Mouse (Mus musculus): ENCODE measurements around the gene Scn9a. TPM values are rescaled to one million over a fixed set of nuclear protein-coding genes. Genes with fewer than 3 reads are reported as not detected.

Scn9a gene
- total and polyA plus RNA-seq, 2 experiments from 2014 or later, result 6.3 to 14.7 TPM

DNA sequence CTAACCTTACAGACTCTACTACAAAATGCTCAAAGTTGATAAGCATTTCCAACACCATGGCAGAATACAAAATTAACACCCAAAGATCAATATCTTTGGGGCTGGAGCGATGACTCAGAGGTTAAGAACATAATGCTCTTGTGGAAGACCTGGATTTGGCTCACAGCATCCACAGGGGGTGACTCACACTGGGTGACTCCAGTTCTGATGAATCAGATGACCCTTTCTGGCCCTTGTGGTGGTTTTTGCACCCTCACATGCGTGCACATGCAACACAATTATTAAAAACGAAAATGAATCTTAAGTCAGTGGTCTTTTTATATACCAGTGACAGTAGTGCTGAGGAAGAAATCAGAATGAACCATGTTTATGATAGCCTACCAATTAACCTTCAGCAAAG is 126.7 kb downstream of the Scn9a start:
- H3K9ac ChIP-seq, result no peak overlapping the region
- H3K4me3 ChIP-seq (ENCODE audit: low read depth, low read length), result no peak overlapping the region
- no peak for TF ChIP-seq CTCF (IDR thresholded peaks at IDR 0.05; ENCODE audit: low read depth)
- WGBS, result 88% methylated on average over 3 of the region's 3 CpGs
- ATAC-seq (no peak), DNase-seq (no peak)
- no peaks in the 10 kb centered on the region for H3K27me3 ChIP-seq (ENCODE audit: insufficient read depth, low read length)
- H3K36me3 ChIP-seq (ENCODE audit: insufficient read depth), result no peaks in the 10 kb centered on the region
- no peak overlapping the region for H3K27ac ChIP-seq (ENCODE audit: low read depth, low read length)
- H3K4me1 ChIP-seq (ENCODE audit: insufficient read depth), result no peaks in the 10 kb centered on the region
- no peaks in the 10 kb centered on the region for H3K9me3 ChIP-seq (ENCODE audit: low read length)
- H3K4me2 ChIP-seq (ENCODE audit: low read depth), result no peak overlapping the region

DNA sequence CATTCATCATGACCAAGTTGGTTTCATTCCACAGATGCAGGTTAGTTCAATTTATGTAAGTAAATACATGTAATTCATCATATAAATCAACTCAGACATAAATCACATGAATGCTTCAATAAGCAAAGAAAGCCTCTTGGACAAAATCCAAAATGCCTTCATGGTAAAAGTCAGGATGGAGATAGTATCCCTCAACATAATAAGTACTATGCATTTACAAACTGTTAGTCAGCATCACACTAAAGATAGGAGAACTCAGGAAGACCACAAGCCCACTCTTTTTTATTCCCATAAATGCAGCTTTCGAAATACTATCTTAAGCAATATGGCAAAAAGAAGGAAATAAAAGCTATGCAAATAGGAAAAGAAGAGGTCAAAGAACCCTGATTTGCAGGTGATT is 127.1 kb downstream of the Scn9a start:
- no peak for ATAC-seq
- Histone ChIP-seq H3K4me3 (ENCODE audit: low read depth, low read length) (no peak overlapping the region), H3K27ac (ENCODE audit: low read depth, low read length) (no peak overlapping the region), H3K9me3 (ENCODE audit: low read length) (no peaks in the 10 kb centered on the region), H3K27me3 (ENCODE audit: insufficient read depth, low read length) (no peaks in the 10 kb centered on the region), H3K9ac (no peak overlapping the region), H3K4me1 (ENCODE audit: insufficient read depth) (no peaks in the 10 kb centered on the region), H3K36me3 (ENCODE audit: insufficient read depth) (no peaks in the 10 kb centered on the region), H3K4me2 (ENCODE audit: low read depth) (no peak overlapping the region)
- 89% methylated on average over 1 of the region's 1 CpGs for WGBS
- no peak for TF ChIP-seq CTCF (IDR thresholded peaks at IDR 0.05; ENCODE audit: low read depth)
- DNase-seq, result no peak

DNA sequence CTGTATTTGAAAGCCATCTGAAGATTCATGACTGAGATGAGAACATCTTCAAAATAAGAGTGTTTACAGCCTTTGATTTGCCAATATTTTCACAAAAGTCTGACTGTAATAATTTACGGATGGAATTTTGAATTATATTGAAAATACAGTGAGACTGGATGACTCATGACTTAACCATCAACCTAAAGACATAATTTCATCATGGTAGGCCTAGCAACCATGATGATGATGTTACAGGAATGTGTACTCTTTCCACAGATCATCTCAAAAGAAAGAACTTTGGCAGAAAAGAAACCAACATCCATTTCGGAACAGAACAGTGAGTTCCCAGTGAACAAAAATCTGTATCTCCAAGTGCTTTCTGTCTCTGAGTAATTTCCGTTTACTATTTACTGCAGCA is 132.6 kb downstream of the Scn9a start:
- no peak for TF ChIP-seq CTCF (IDR thresholded peaks at IDR 0.05; ENCODE audit: low read depth)
- no peaks in the 10 kb centered on the region for H3K9me3 ChIP-seq (ENCODE audit: low read length)
- WGBS, result 78% methylated on average over 3 of the region's 3 CpGs
- DNase-seq, result no peak
- no peaks in the 10 kb centered on the region for H3K27me3 ChIP-seq (ENCODE audit: insufficient read depth, low read length)
- no peak overlapping the region for H3K9ac ChIP-seq
- H3K4me3 ChIP-seq (ENCODE audit: low read depth, low read length), result no peak overlapping the region
- no peaks in the 10 kb centered on the region for H3K36me3 ChIP-seq (ENCODE audit: insufficient read depth)
- no peaks in the 10 kb centered on the region for H3K4me1 ChIP-seq (ENCODE audit: insufficient read depth)
- ATAC-seq, result no peak
- no peak overlapping the region for H3K4me2 ChIP-seq (ENCODE audit: low read depth)
- H3K27ac ChIP-seq (ENCODE audit: low read depth, low read length), result no peak overlapping the region

DNA sequence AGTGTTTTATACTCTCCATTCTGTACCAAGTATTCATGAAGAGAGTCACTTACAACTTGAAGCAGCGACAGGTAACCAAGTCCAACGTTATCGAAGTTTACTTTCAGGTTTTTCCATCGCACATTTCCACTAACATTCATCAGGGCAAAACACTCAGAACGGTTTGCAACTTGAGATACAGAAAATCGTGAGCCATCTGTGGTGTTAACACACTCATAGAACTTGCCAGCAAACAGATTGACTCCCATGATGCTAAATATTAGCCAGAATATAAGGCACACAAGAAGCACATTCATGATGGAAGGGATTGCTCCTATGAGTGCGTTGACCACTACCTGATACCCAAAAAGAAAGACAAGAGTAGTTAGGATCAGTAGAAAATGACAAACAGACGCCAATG is 140.2 kb downstream of the Scn9a start:
- Histone ChIP-seq H3K4me2 (ENCODE audit: low read depth) (no peak overlapping the region), H3K9me3 (ENCODE audit: low read length) (no peaks in the 10 kb centered on the region), H3K4me3 (ENCODE audit: low read depth, low read length) (no peak overlapping the region), H3K4me1 (ENCODE audit: insufficient read depth) (no peaks in the 10 kb centered on the region), H3K27ac (ENCODE audit: low read depth, low read length) (no peak overlapping the region), H3K9ac (no peak overlapping the region), H3K27me3 (ENCODE audit: insufficient read depth, low read length) (no peaks in the 10 kb centered on the region), H3K36me3 (ENCODE audit: insufficient read depth) (no peaks in the 10 kb centered on the region)
- 74% methylated on average over 8 of the region's 8 CpGs for WGBS
- TF ChIP-seq CTCF (IDR thresholded peaks at IDR 0.05; ENCODE audit: low read depth), result no peak
- ATAC-seq (no peak), DNase-seq (peak; percentile 55)

DNA sequence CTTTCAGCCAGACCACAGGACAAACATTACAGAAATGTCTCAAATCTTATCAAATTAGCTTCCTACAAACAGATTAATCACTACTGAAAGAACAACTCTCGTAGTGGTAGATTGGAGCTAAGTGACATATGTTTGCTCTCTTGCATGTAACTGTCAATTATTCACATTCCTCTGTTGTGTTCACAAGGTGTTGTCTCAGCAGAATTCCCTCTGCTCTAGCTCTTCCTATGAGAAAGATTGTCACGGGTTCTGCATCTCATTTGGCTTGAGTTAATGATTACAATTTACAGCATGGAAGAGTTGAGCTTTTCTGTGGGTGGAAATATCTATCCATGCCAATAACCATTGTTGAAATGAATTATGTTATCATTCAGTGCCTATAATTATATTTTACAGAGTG is 156.4 kb downstream of the Scn9a start:
- ATAC-seq (no peak), DNase-seq (no peak)
- Histone ChIP-seq H3K9me3 (ENCODE audit: low read length) (no peaks in the 10 kb centered on the region), H3K36me3 (ENCODE audit: insufficient read depth) (no peaks in the 10 kb centered on the region), H3K4me2 (ENCODE audit: low read depth) (no peak overlapping the region), H3K4me1 (ENCODE audit: insufficient read depth) (no peaks in the 10 kb centered on the region), H3K27me3 (ENCODE audit: insufficient read depth, low read length) (no peaks in the 10 kb centered on the region), H3K9ac (no peak overlapping the region), H3K27ac (ENCODE audit: low read depth, low read length) (no peak overlapping the region), H3K4me3 (ENCODE audit: low read depth, low read length) (no peak overlapping the region)
- no peak for TF ChIP-seq CTCF (IDR thresholded peaks at IDR 0.05; ENCODE audit: low read depth)
- 69% methylated on average over 2 of the region's 2 CpGs for WGBS

DNA sequence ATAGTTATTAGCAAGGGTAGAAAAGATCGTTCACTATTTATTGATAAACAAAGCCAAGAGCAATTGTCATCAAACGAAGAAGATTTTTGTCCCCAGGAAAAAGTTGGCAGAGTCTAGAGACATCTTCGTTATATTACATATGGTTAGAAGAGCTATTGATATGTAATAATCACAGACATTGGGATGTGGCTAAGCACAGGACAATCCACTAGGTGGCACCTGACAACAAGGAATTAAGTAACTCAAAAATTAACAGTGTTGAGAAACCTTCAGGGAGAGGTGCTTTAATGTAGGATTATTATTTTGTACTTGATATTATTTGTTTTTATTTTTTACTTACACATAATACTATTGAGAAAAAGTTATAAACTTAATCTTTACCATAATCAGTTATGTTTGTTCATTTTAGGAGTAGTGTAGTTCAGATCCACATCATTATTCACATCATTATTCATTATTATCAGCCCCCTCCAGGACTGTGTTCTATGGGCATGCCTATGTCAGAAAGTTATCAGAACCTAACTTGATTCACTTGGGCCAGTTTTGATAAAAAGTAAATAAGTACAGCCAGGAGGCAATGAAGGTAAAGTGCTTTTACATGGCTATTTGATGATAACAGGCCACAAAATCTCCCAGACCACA is 161.5 kb downstream of the Scn9a start:
- DNase-seq (peak; percentile 77), ATAC-seq (peak; percentile 74; the same call in 1 of the 2 replicates)
- Histone ChIP-seq H3K4me2 (ENCODE audit: low read depth) (no peak overlapping the region), H3K36me3 (ENCODE audit: insufficient read depth) (no peaks in the 10 kb centered on the region), H3K4me3 (ENCODE audit: low read depth, low read length) (no peak overlapping the region), H3K27ac (ENCODE audit: low read depth, low read length) (no peak overlapping the region), H3K9ac (no peak overlapping the region), H3K9me3 (ENCODE audit: low read length) (no peaks in the 10 kb centered on the region), H3K27me3 (ENCODE audit: insufficient read depth, low read length) (no peaks in the 10 kb centered on the region), H3K4me1 (ENCODE audit: insufficient read depth) (no peaks in the 10 kb centered on the region)
- 50% methylated on average over 3 of the region's 3 CpGs for WGBS
- TF ChIP-seq CTCF (IDR thresholded peaks at IDR 0.05; ENCODE audit: low read depth), result peak; percentile 80

DNA sequence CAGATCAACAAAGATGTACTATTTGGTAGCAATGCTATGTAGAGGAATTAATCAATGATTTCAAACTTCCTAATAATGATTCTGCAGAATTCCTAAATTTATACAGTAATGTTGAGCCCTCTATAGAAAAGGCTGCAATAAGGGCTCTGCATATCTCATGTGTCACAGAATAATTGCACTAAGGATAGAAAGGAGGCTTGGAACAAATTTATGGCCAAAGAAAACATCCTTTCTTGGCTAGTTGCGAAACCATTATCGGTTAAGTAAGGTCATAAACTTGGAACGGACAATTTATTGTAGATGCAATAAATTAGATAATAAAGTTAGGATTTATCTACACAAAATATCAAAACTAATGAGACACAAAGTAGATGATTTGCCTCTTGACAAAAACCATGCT is 169.3 kb downstream of the Scn9a start:
- Histone ChIP-seq H3K27me3 (ENCODE audit: insufficient read depth, low read length) (no peaks in the 10 kb centered on the region), H3K9me3 (ENCODE audit: low read length) (no peaks in the 10 kb centered on the region), H3K4me1 (ENCODE audit: insufficient read depth) (no peaks in the 10 kb centered on the region), H3K9ac (no peak overlapping the region), H3K27ac (ENCODE audit: low read depth, low read length) (no peak overlapping the region), H3K4me3 (ENCODE audit: low read depth, low read length) (no peak overlapping the region), H3K4me2 (ENCODE audit: low read depth) (no peak overlapping the region), H3K36me3 (ENCODE audit: insufficient read depth) (no peaks in the 10 kb centered on the region)
- no peak for TF ChIP-seq CTCF (IDR thresholded peaks at IDR 0.05; ENCODE audit: low read depth)
- 96% methylated on average over 3 of the region's 3 CpGs for WGBS
- no peak for DNase-seq
- no peak for ATAC-seq

All from forebrain, postnatal 0 days (tissue).